Mouse (Mus musculus) lung, postnatal 10 days (tissue): ENCODE data around the gene Nicn1.

Experiments used
- DNase-seq: peaks from one replicate; pipeline ENCODE4 v3.0.0; 2021

Gene Nicn1

DNA sequence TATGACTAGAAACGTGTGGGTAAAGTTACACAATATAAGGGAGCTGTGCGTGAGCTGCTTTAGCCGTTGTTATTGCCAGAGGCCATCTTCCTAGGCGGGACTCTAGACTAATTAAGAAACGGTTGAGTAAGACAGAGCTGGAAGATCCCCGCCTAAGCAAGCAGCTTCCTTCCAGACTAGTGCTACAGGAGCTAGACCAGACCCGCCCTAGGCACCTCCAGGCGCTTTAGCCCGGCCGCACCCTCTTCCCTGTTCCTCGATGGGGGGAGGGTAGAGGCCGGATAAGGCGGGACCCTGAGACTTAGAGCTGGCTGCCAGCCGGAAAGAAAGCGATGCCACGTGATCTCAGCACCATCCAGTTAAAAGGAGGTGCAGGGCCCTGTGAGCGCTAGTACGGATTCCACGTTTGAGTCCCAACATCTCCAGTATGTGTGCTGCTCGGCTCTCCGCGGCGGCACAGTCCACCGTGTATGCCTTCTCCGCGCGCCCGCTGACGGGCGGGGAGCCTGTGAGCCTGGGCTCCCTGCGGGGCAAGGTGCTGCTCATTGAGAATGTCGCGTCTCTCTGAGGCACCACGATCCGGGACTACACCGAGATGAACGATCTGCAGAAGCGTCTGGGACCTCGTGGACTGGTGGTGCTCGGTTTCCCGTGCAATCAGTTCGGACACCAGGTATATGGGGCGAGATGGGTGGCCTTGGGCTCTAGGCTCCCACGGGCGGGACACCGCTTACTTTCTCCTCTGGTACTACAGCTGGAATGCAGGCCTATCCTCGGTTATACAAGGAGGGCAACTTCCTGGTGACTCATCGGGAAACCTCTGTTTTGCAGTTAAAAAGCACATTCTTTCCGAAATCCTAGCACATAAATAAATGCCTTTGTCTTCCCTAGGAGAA lies 48.9 kb downstream of the Nicn1 start, which contains the start of gene Gpx1:
TSS of gene Gpx1 (plus strand) at position 18 of the 896 bp plus-strand sequence.
- DNase-seq = peak; percentile 97

DNA sequence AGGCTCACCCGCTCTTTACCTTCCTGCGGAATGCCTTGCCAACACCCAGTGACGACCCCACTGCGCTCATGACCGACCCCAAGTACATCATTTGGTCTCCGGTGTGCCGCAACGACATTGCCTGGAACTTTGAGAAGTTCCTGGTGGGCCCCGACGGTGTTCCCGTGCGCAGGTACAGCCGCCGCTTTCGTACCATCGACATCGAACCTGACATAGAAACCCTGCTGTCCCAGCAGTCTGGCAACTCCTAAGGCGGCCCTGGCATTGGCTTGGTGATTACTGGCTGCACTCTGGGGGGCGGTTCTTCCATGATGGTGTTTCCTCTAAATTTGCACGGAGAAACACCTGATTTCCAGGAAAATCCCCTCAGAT lies 49.6 kb downstream of the Nicn1 start:
- peak; percentile 29 for DNase-seq

- peak; percentile 20 for DNase-seq
Measured at GRCm38 (mm10) chr9:108340258-108341138, 50.3 kb downstream of the Nicn1 start.

GRCm38 (mm10) chr9:108341139-108341475 lies 50.9 kb downstream of the Nicn1 start:
- DNase-seq = no peak

DNA sequence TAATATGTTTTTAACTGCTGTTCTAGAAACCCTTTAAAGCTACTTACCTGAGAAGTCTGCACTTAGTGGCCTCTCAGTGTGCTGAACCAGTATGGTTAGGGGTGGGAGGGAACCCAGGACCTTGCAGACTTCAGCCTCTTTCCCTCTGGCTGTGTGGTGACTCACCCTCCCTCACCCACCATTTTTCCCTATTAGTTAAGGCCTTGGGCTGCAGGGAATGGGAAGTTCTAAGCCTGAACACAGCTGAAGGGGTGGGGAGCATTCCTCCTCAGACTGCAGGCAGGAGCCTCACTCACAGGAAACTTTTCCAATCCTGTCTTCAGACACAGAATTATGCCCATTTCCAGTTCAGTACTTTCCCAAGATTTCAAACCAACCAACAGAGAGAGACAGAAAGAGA lies 51.6 kb downstream of the Nicn1 start:
- peak; percentile 11 for DNase-seq

DNA sequence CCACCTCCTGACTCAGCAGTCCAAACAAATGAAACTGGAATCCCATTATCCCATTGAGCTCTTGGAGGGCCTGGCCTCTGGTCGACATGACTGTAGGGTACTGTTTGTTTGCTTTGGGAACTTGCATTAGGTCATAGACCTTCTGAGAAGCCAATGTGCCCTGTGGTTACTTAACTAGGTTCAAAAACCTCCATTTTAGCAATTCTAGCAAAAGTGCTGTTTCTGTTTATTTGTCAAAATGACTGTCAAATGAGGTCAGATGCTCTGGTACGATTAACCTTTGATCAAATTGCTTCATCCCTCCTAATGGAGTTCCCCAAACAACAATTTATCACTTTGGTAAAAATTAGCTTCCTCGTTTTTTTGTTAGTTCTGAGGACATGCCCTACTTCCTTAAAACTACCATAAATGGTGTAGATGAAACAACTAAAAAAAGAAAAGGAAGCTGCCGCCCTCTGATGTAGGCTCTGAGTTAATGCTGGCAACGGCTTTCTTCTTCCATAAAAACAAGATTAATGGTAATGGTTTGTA lies 52.1 kb downstream of the Nicn1 start:
- peak; percentile 28 for DNase-seq

GRCm38 (mm10) chr9:108343331-108343730 lies 53.1 kb downstream of the Nicn1 start:
- DNase-seq = no peak

DNA sequence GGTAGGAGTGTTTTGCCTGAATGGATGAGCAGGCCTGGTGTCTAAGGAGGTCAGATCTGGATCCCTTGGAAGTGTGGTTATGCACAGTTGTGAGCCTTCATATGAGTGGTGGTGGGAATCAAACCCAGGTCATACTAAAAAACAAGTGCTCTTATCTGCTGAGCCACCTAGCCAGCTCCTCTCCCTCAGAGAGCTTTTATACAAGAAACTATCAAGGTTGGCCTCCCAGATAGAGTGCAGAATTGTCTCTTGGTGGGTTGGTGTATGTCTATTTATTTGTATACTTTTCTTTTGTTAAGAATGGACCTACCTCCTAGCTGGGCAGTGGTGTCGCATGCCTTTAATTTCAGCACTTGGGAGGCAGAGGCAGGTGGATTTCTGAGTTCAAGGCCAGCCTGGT lies 53.6 kb downstream of the Nicn1 start:
- DNase-seq = no peak

DNA sequence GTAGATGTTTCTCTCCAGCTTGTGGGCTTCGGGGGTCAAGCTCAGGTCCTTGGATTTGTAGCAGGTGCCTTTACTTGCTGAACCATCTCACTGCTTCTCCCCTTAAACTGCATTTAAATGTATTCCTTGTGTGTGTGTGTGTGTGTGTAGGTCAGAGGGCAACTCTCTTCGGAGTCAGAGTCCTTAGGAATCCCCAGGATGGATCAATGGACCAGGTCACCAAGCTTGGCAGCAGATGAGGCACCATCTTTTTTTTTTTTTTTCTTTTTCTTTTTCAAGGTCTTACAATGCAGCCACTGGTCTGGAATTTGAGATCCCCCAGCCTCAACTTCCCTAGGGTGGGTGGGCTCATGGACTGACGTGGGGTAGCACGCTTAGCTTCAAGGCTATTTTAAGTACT lies 54.2 kb downstream of the Nicn1 start:
- DNase-seq = no peak
